Mouse (Mus musculus): Measurements from ENCODE around the gene Rab5c. TPM values are rescaled to one million over a fixed set of nuclear protein-coding genes. Genes with fewer than 3 reads are reported as not detected.

The Rab5c gene
- total and polyA plus RNA-seq, 2 experiments from 2014 or later: 34.4 to 250 TPM

DNA sequence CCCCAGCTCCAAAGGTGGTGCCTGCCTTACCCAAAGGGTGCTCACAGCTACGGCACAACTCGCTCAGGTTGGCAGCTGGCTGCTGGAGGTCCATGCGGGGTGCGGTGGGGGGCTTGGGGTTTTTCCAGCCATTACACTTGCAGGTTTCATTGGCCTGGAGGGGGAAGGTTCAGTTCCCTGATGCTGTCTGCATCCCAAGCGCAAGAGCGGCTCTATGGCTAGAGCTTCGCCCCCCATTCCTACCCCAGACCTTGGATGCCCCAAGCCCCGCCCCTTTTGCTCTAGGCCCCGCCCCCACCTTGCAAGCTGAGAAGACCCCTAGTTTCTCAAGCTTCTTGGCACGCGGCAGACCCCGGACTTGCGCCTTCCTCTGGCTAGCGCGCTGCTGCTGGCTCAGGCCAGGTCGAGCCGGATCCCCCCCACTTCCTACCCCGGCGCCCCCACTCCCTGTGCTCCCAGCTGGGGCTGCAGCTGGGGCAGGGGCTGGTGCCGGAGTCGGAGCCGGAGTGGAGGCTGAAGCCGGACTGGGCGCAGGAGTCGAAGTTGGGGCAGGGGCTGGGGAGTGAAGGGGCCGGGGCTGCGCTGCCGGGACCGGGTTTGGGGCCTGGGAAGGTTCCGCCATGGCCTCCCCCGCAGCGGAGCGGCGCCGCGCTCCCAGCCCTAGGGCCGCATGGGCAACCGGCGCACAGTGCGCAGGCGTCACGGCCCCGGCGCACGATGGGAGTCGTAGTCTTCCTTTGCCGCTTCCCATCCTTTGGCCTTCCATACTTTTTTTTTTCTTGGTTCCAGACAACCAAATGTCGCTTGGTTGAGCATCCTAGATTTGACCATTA, 26.0 kb downstream of the Rab5c start, which contains the start of gene Kat2a:
Gene Kat2a, minus strand, starts transcription at position 683 of the 833 bp plus-strand sequence.
- H3K4me2 ChIP-seq (ENCODE audit: low read depth, low read length, poor library complexity, severe bottlenecking): peak within 1 kb of the TSS; percentile 83
- no peak for TF ChIP-seq CTCF (IDR thresholded peaks at IDR 0.05)
- peak within 1 kb of the TSS; percentile 95 for H3K4me3 ChIP-seq (ENCODE audit: low read depth, low read length)
- WGBS: 3% methylated on average over 45 of the region's 48 CpGs
- H3K27ac ChIP-seq (ENCODE audit: low read depth, low read length): peak within 1 kb of the TSS; percentile 78
- H3K27me3 ChIP-seq (ENCODE audit: insufficient read depth, low read length): no peaks in the 10 kb centered on the region
- ATAC-seq (ENCODE audit: low FRiP score): peak; percentile 88
- H3K9ac ChIP-seq (replicated peaks; ENCODE audit: low read length, poor library complexity, severe bottlenecking): peak within 1 kb of the TSS; percentile 97
- no peaks in the 10 kb centered on the region for H3K9me3 ChIP-seq (ENCODE audit: low read length)
- DNase-seq (ENCODE audit: low spot score): peak; percentile 94
- H3K4me1 ChIP-seq (ENCODE audit: insufficient read depth, low read length): peaks cover 8% of the 10 kb centered on the region; the same call in 1 of the 2 replicates
- H3K36me3 ChIP-seq (ENCODE audit: insufficient read depth, low read length): peaks cover 39% of the 10 kb centered on the region

GRCm38 (mm10) chr11:100710977-100711376, 27.0 kb downstream of the Rab5c start:
- Histone ChIP-seq H3K36me3 (ENCODE audit: insufficient read depth, low read length) (peaks cover 44% of the 10 kb centered on the region), H3K27me3 (ENCODE audit: insufficient read depth, low read length) (no peaks in the 10 kb centered on the region), H3K4me1 (ENCODE audit: insufficient read depth, low read length) (peaks cover 8% of the 10 kb centered on the region; the same call in 1 of the 2 replicates), H3K27ac (ENCODE audit: low read depth, low read length) (no peak overlapping the region), H3K4me2 (ENCODE audit: low read depth, low read length, poor library complexity, severe bottlenecking) (peak overlapping the region; percentile 83), H3K4me3 (ENCODE audit: low read depth, low read length) (peak overlapping the region; percentile 95), H3K9me3 (ENCODE audit: low read length) (no peaks in the 10 kb centered on the region), H3K9ac (replicated peaks; ENCODE audit: low read length, poor library complexity, severe bottlenecking) (0 out of 2 replicates have a peak overlapping the region, but pooled peaks have one; percentile 97)
- DNase-seq (ENCODE audit: low spot score) (no peak), ATAC-seq (ENCODE audit: low FRiP score) (no peak)
- WGBS: 97% methylated on average over 4 of the region's 4 CpGs
- no peak for TF ChIP-seq CTCF (IDR thresholded peaks at IDR 0.05)

- no peak overlapping the region for H3K4me3 ChIP-seq (ENCODE audit: low read depth, low read length)
- peaks cover 8% of the 10 kb centered on the region; the same call in 1 of the 2 replicates for H3K4me1 ChIP-seq (ENCODE audit: insufficient read depth, low read length)
- TF ChIP-seq CTCF (IDR thresholded peaks at IDR 0.05): no peak
- peaks cover 45% of the 10 kb centered on the region for H3K36me3 ChIP-seq (ENCODE audit: insufficient read depth, low read length)
- no peaks in the 10 kb centered on the region for H3K9me3 ChIP-seq (ENCODE audit: low read length)
- no peak overlapping the region for H3K4me2 ChIP-seq (ENCODE audit: low read depth, low read length, poor library complexity, severe bottlenecking)
- no peak overlapping the region for H3K9ac ChIP-seq (replicated peaks; ENCODE audit: low read length, poor library complexity, severe bottlenecking)
- WGBS: 94% methylated on average over 13 of the region's 15 CpGs
- H3K27ac ChIP-seq (ENCODE audit: low read depth, low read length): no peak overlapping the region
- ATAC-seq (ENCODE audit: low FRiP score) (no peak), DNase-seq (ENCODE audit: low spot score) (no peak)
- no peaks in the 10 kb centered on the region for H3K27me3 ChIP-seq (ENCODE audit: insufficient read depth, low read length)
These were observed 27.5 kb downstream of the Rab5c start for GRCm38 (mm10) chr11:100710528-100710927.

DNA sequence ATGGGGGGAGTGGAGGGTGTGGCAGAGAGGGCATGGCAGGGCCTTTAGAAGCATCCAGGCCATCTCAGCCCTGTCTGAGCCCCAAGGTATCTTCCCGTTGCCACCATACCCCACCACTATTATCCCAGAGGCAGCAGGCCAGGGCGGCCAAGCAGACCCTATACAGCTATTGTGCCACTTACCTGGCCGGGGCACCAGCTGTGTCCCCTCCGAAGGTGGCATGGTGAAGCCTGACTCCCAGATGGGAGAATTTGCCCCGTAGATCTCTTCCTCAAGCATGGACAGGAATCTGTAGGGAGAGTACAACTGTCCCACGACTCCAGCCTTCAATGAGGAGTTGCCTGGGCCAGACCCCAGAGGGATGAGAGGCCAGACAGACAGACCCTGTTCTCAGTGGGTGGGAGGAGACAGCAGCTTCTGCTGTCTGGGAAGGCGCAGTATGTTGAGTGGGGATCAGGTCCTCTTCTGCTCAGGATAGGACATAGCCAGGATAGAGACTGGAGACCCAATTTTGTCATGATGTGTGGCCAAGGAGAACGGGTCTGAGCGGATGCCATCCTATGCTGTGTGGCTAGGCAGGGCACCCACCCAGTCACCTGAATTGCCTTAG, 28.7 kb downstream of the Rab5c start:
- 95% methylated on average over 9 of the region's 9 CpGs for WGBS
- no peaks in the 10 kb centered on the region for H3K9me3 ChIP-seq (ENCODE audit: low read length)
- H3K27me3 ChIP-seq (ENCODE audit: insufficient read depth, low read length): no peaks in the 10 kb centered on the region
- no peak overlapping the region for H3K27ac ChIP-seq (ENCODE audit: low read depth, low read length)
- H3K4me2 ChIP-seq (ENCODE audit: low read depth, low read length, poor library complexity, severe bottlenecking): no peak overlapping the region
- DNase-seq (ENCODE audit: low spot score) (no peak), ATAC-seq (ENCODE audit: low FRiP score) (no peak)
- no peak for TF ChIP-seq CTCF (IDR thresholded peaks at IDR 0.05)
- no peak overlapping the region for H3K9ac ChIP-seq (replicated peaks; ENCODE audit: low read length, poor library complexity, severe bottlenecking)
- H3K4me3 ChIP-seq (ENCODE audit: low read depth, low read length): no peak overlapping the region
- H3K36me3 ChIP-seq (ENCODE audit: insufficient read depth, low read length): peaks cover 54% of the 10 kb centered on the region
- H3K4me1 ChIP-seq (ENCODE audit: insufficient read depth, low read length): peaks cover 8% of the 10 kb centered on the region; the same call in 1 of the 2 replicates

DNA sequence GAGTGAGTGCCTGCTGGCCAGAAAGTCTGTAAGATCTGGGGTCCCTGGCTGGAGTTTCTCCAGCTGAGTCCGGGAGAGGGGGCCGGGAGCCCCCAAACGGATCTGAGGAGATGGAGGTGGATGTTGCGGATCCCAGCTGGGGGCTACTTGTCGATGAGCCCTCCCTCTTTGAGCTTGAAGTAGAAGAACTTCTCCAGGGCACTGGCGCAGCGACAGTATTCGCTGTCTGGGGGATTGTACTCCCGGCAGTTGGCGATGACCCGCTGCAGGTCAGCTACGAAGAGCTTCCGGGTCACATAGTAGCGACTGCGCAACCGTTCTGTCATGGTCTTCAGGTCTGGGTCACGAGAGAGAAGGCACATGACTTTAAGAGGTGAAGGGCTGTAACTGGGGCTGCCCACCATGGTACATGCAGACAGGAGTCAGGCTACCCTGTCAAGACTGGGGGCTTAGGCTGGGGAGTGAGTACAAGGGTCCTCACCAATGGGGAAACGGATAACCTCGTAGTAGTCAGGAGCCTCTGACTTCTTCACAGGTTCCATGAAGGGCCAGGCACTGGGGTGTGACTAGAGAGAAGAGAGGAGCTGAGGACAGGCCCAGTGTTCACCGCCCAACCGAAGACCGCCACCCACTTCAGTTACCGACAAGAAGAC, 32.8 kb downstream of the Rab5c start:
- H3K36me3 ChIP-seq (ENCODE audit: insufficient read depth, low read length): peaks cover 53% of the 10 kb centered on the region
- H3K9ac ChIP-seq (replicated peaks; ENCODE audit: low read length, poor library complexity, severe bottlenecking): no peak overlapping the region
- no peak for ATAC-seq (ENCODE audit: low FRiP score)
- 93% methylated on average over 23 of the region's 23 CpGs for WGBS
- no peak overlapping the region for H3K27ac ChIP-seq (ENCODE audit: low read depth, low read length)
- DNase-seq (ENCODE audit: low spot score): no peak
- no peak overlapping the region for H3K4me3 ChIP-seq (ENCODE audit: low read depth, low read length)
- TF ChIP-seq CTCF (IDR thresholded peaks at IDR 0.05): no peak
- no peaks in the 10 kb centered on the region for H3K9me3 ChIP-seq (ENCODE audit: low read length)
- H3K4me2 ChIP-seq (ENCODE audit: low read depth, low read length, poor library complexity, severe bottlenecking): no peak overlapping the region
- H3K4me1 ChIP-seq (ENCODE audit: insufficient read depth, low read length): no peaks in the 10 kb centered on the region
- no peaks in the 10 kb centered on the region for H3K27me3 ChIP-seq (ENCODE audit: insufficient read depth, low read length)

All from midbrain, postnatal 0 days (tissue).